Mouse (Mus musculus) lung, postnatal 0 days (tissue): ENCODE data around the gene Fam71f2.

Experiments
- CTCF ChIP-seq: IDR thresholded peaks from 2 replicates; pipeline ENCODE4 v1.5.1; 2016; ENCODE audit warnings: antibody characterized with exemption, mild to moderate bottlenecking
- EP300 ChIP-seq: IDR thresholded peaks from 2 replicates; pipeline ENCODE4 v1.6.1; 2016; ENCODE audit warnings: antibody characterized with exemption, mild to moderate bottlenecking, control low read depth

DNA sequence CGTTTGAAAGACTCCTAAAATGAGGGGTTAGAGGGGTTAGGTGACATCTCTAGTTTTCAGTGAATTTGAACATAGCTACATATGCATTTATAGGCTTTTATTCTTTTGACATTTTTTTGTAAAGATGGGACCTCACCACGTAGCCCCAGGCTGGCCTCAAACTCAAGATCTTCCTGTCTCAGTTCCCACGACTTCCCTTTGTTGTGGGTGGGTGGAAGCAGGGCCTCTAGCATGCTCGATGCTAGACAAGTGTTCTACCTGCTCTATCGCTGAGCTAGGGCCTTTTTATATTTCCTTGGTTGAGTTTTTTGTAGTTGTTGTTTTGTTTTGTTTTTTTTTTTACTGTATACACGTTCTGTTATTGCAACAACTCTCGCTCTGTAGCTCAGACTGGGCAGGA lies 7.5 kb downstream of the Fam71f2 start:
- TF ChIP-seq CTCF (no peak), EP300 (no peak)
